Mouse (Mus musculus): ENCODE data around the gene Gstm4. TPM values are rescaled to one million over a fixed set of nuclear protein-coding genes. Genes with fewer than 3 reads are reported as not detected.
"Not testable (repeated sequence)": the region's sequence is repeated elsewhere in the genome, so short reads cannot be mapped to it uniquely, and the experiment has no call there.

Gene Gstm4
- polyA plus RNA-seq, 1 experiment = 8.3 TPM

DNA sequence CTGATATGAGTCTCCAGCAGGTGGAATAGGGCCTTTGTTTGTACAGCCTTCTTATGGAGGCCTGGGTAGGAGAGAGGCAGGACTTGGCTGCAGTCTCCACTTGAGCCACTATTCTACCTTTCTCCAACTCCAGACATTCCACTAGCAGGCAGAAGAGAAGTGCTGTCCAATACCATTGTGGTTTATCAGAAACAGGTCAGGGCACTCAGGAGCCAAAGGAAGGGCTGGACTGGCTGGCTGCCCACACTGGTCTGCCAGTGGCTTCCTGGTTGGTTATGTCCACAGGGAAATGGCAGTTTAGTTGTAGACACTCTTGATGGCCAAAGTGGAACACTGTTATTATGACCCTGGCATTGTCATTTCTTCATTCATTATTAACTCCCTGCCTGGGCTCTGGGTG is 12.6 kb downstream of the Gstm4 start:
- Histone ChIP-seq H3K27ac (ENCODE audit: control insufficient read depth, insufficient read depth, low read depth, low read length, poor library complexity) (no peak overlapping the region), H3K4me1 (ENCODE audit: control insufficient read depth, insufficient read depth, low read length) (no peaks in the 10 kb centered on the region; the same call in 1 of the 2 replicates), H3K4me3 (replicated peaks; ENCODE audit: control insufficient read depth, low read depth, low read length) (no peak overlapping the region)
- TF ChIP-seq POLR2A (IDR thresholded peaks at IDR 0.05; ENCODE audit: borderline replicate concordance, control insufficient read depth, low read depth, low read length) (no peak), CTCF (IDR thresholded peaks at IDR 0.05; ENCODE audit: control insufficient read depth, insufficient read depth, low read length) (no peak)

DNA sequence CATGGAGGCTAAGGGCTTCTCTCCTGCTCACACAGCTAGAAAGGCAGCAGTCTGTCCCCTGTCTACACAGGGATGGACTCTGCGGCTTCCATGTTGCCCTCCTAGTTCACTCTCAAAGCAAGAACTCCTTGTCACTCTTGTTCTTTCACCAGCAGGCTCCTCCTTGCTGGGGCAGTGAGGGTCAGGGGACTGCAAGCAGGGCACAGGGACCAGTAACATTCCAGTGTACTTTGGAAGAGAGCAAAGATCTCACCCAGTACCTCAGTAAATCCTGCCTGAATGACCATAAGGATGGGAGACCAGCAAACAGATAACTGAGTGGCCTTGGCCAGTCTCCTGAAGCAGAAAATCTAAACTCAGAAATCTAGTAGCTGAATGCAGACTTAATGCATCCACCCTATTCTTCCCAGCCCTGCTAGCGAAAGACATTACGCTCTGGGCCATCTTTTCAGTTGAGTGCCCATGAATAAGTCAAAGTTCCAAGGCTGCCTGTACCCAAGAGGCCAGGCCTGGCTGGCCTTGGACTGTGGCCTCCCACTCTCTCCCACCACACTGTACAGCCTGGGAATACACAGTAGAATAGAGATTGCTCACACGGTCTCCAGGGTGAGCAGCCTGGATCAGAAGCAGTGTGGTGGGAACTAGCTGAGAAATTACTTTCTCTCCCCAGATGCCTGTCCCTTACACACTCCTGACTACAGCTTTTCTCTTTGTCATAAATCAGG is 15.9 kb downstream of the Gstm4 start:
- Histone ChIP-seq H3K4me1 (ENCODE audit: control insufficient read depth, insufficient read depth, low read length) (no peaks in the 10 kb centered on the region; the same call in 1 of the 2 replicates), H3K27ac (ENCODE audit: control insufficient read depth, insufficient read depth, low read depth, low read length, poor library complexity) (no peak overlapping the region), H3K4me3 (replicated peaks; ENCODE audit: control insufficient read depth, low read depth, low read length) (no peak overlapping the region)
- TF ChIP-seq CTCF (IDR thresholded peaks at IDR 0.05; ENCODE audit: control insufficient read depth, insufficient read depth, low read length) (no peak), POLR2A (IDR thresholded peaks at IDR 0.05; ENCODE audit: borderline replicate concordance, control insufficient read depth, low read depth, low read length) (no peak)
- 85% methylated on average over 4 of the region's 4 CpGs for WGBS

DNA sequence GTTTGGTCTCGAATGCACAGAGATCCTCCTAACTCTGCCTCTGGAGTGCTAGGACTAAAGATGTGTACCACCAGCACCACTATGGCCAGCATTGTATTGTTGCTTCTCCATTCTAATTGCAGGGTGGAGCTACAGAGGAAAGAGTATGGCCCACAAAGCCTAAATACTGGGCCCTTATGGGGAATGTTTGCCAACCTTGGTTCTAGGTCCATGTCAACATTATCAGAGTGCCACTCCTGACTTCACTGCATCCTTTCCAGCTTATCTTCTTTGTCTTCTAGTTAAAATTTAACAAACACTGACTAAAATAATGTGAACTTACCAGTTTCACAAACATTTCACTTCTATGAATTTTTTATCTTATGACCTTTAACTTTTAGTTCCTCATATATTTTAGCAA is 18.1 kb downstream of the Gstm4 start:
- no peak overlapping the region for H3K27ac ChIP-seq (ENCODE audit: control insufficient read depth, insufficient read depth, low read depth, low read length, poor library complexity)
- TF ChIP-seq CTCF (IDR thresholded peaks at IDR 0.05; ENCODE audit: control insufficient read depth, insufficient read depth, low read length) = no peak
- no peak for TF ChIP-seq POLR2A (IDR thresholded peaks at IDR 0.05; ENCODE audit: borderline replicate concordance, control insufficient read depth, low read depth, low read length)

DNA sequence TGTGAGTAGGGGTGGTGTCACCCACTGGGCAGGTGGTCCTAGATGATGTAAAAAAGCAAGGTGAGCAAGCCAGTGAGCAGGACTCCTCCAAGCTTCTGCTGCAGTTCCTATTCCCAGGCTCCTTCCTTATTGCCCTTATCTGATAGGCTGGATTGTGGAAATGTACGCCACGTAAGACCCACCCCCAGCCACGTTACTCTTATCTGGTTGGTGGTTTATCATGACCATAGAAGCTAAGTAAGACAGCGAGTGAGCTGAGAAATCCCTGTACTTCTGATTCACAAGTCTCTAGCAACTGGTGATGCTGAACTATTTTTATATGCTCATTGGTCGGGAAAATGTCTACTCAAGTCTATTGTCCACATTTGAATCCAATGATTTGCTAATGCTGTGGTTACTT is 18.6 kb downstream of the Gstm4 start:
- 61% methylated on average over 5 of the region's 5 CpGs for WGBS
- TF ChIP-seq POLR2A (IDR thresholded peaks at IDR 0.05; ENCODE audit: borderline replicate concordance, control insufficient read depth, low read depth, low read length) (no peak), CTCF (IDR thresholded peaks at IDR 0.05; ENCODE audit: control insufficient read depth, insufficient read depth, low read length) (no peak)
- H3K4me1 ChIP-seq (ENCODE audit: control insufficient read depth, insufficient read depth, low read length) = peaks cover 1% of the 10 kb centered on the region; the same call in 1 of the 2 replicates
- H3K27ac ChIP-seq (ENCODE audit: control insufficient read depth, insufficient read depth, low read depth, low read length, poor library complexity) = no peak overlapping the region
- H3K4me3 ChIP-seq (replicated peaks; ENCODE audit: control insufficient read depth, low read depth, low read length) = no peak overlapping the region

More for the DNA sequence above, 18.1 kb downstream of the Gstm4 start:
- no peak overlapping the region for H3K4me3 ChIP-seq (replicated peaks; ENCODE audit: control insufficient read depth, low read depth, low read length)
- peaks cover 1% of the 10 kb centered on the region; the same call in 1 of the 2 replicates for H3K4me1 ChIP-seq (ENCODE audit: control insufficient read depth, insufficient read depth, low read length)
- WGBS = 43% methylated on average over 1 of the region's 1 CpGs

DNA sequence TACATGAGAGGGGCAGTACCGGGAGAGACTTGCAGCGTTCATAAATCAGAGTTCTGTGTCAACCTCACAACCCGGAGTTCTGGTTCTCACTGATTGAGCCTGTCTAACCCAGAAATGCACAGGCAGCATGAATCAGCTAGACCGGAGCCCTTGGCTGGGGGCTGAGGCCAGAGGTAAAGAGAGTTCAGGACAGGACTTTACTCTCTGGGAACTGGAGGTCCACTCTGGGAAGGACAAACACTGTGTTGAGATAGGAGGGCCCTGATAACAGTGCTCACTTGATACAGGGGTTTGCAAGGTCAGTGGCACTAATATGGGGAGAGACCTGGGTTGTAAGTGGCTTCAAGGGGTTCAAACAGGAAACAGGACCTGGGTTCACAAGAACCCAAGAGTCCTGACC is 19.4 kb downstream of the Gstm4 start:
- no peak overlapping the region for H3K27ac ChIP-seq (ENCODE audit: control insufficient read depth, insufficient read depth, low read depth, low read length, poor library complexity)
- TF ChIP-seq POLR2A (IDR thresholded peaks at IDR 0.05; ENCODE audit: borderline replicate concordance, control insufficient read depth, low read depth, low read length) = no peak
- TF ChIP-seq CTCF (IDR thresholded peaks at IDR 0.05; ENCODE audit: control insufficient read depth, insufficient read depth, low read length) = no peak
- WGBS = 45% methylated on average over 4 of the region's 4 CpGs
- peaks cover 1% of the 10 kb centered on the region; the same call in 1 of the 2 replicates for H3K4me1 ChIP-seq (ENCODE audit: control insufficient read depth, insufficient read depth, low read length)
- no peak overlapping the region for H3K4me3 ChIP-seq (replicated peaks; ENCODE audit: control insufficient read depth, low read depth, low read length)

DNA sequence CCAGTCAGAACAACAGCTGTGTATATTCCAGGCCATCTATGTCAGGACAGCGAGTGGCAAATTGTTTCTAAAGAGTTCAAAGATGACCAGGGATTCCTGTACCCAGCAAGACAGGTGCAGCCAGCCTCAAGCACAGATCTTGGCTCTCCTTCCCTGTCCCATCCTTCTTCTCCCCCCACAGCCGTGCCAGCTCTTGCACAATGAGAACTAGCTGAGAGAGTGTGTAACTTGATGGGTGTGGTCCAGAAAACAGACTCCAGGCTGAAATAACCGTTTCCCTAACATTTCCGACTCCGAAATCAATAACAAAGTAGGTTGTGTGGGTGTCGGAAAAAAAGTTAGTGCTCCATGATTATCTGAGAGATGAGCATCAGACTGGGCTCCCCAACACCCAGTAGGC is 22.0 kb downstream of the Gstm4 start:
- H3K4me1 ChIP-seq (ENCODE audit: control insufficient read depth, insufficient read depth, low read length) = peaks cover 5% of the 10 kb centered on the region; the same call in 1 of the 2 replicates
- no peak overlapping the region for H3K4me3 ChIP-seq (replicated peaks; ENCODE audit: control insufficient read depth, low read depth, low read length)
- H3K27ac ChIP-seq (ENCODE audit: control insufficient read depth, insufficient read depth, low read depth, low read length, poor library complexity) = peak overlapping the region; percentile 10; the same call in 1 of the 2 replicates
- WGBS = 32% methylated on average over 6 of the region's 6 CpGs
- TF ChIP-seq CTCF (IDR thresholded peaks at IDR 0.05; ENCODE audit: control insufficient read depth, insufficient read depth, low read length) (no peak), POLR2A (IDR thresholded peaks at IDR 0.05; ENCODE audit: borderline replicate concordance, control insufficient read depth, low read depth, low read length) (no peak)

DNA sequence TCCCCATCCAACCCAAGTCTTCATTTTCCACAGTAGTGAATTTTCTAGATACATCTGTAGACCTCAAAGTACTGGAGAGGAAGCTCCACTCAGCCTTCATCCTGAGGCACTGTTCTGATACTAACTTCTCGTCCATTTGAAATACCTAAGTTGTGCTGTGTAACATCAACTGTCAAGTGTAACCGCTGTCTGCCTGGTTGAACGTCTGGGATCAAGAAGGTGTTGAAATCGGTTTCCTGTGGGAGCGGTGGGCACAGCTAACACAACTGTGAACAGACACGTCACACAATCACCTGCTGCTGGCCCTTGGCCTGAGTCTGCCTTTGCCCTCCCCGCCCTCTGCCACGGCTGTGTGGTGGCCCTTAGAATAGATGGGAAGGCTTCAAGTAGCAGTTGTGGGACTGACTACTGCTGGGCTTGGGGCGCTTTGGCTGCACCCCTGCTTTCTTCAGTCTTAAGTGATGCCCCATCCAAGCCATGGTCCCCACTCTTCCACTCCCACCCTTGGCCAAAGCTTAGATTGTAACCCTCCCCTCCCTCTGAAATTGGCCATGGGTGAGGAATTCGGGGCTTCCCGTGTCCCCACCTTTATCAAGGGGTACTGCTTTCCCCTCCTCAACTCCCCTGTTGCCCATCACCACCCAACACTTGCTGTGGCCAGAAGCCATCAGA is 24.2 kb downstream of the Gstm4 start:
- H3K4me3 ChIP-seq (replicated peaks; ENCODE audit: control insufficient read depth, low read depth, low read length); H3K4me1 ChIP-seq (ENCODE audit: control insufficient read depth, insufficient read depth, low read length): not testable (repeated sequence)
- H3K27ac ChIP-seq (ENCODE audit: control insufficient read depth, insufficient read depth, low read depth, low read length, poor library complexity) = peak overlapping the region; percentile 29; the same call in 1 of the 2 replicates
- 52% methylated on average over 11 of the region's 11 CpGs for WGBS

DNA sequence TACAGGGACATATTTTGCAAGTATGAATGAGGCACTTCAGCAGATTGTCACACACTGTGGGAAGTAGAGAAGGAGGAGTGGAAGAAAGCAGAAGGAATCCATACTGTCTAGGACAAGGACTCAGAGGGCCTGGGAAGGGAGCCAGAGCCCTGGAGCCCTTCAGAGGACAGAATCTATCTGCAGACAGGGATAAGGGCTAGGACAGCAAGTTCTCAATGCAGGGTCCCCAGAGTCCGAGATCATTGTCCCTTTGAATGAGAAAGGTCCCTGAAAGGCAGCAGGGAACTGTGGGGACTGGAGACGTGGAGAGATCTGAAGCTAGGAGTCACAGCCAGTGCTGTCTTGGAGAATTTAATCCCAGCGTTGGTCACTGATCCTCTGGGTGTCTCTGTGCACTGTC is 25.5 kb downstream of the Gstm4 start:
- WGBS = 59% methylated on average over 3 of the region's 3 CpGs
- not testable (repeated sequence) for H3K4me3 ChIP-seq (replicated peaks; ENCODE audit: control insufficient read depth, low read depth, low read length); H3K4me1 ChIP-seq (ENCODE audit: control insufficient read depth, insufficient read depth, low read length); H3K27ac ChIP-seq (ENCODE audit: control insufficient read depth, insufficient read depth, low read depth, low read length, poor library complexity)
